Mouse (Mus musculus) left cerebral cortex, adult 8-10 months (tissue): ENCODE data around the gene Gipc3. TPM values are rescaled to one million over a fixed set of nuclear protein-coding genes. Genes with fewer than 3 reads are reported as not detected.

ENCODE experiments used
- DNase-seq, 2 experiments: peaks; one replicate each; pipeline ENCODE4 v3.0.0; 2022; ENCODE audit warnings: low spot score in 2 of 2
- total RNA-seq, 4 experiments: library from RNA; stranded (reverse); gene quantifications; 2 replicates each; pipeline ENCODE4 v1.2.4; 2022

Gene Gipc3
- total RNA-seq, 4 experiments from 2014 or later = 2.0 to 2.3 (median 2.2) TPM

- no peak for DNase-seq
Measured at GRCm38 (mm10) chr10:81322444-81322843, 20.6 kb downstream of the Gipc3 start.

GRCm38 (mm10) chr10:81321436-81321835 lies 21.6 kb downstream of the Gipc3 start:
- DNase-seq = no peak

- DNase-seq = peak; percentile 92 to 100
Measured at GRCm38 (mm10) chr10:81320550-81321347, 22.3 kb downstream of the Gipc3 start, which contains the start of gene Cactin. Cactin (plus strand) TSS chr10:81321103.

- DNase-seq = no peak
Measured at GRCm38 (mm10) chr10:81319741-81320549, 23.1 kb downstream of the Gipc3 start.

GRCm38 (mm10) chr10:81319330-81319699 lies 23.8 kb downstream of the Gipc3 start:
- DNase-seq = peak in 1 of 2 experiments; percentile 30

GRCm38 (mm10) chr10:81318589-81319329 lies 24.3 kb downstream of the Gipc3 start:
- no peak for DNase-seq

GRCm38 (mm10) chr10:81317273-81317672 lies 25.8 kb downstream of the Gipc3 start:
- no peak for DNase-seq

- no peak for DNase-seq
Measured at GRCm38 (mm10) chr10:81316338-81317060, 26.6 kb downstream of the Gipc3 start.

GRCm38 (mm10) chr10:81315587-81315986 lies 27.5 kb downstream of the Gipc3 start:
- no peak for DNase-seq

GRCm38 (mm10) chr10:81314201-81314600 lies 28.9 kb downstream of the Gipc3 start:
- DNase-seq = no peak

- DNase-seq = no peak
Measured at GRCm38 (mm10) chr10:81313581-81313980, 29.5 kb downstream of the Gipc3 start.

- DNase-seq = no peak
Measured at GRCm38 (mm10) chr10:81309571-81309970, 33.5 kb downstream of the Gipc3 start.

- peak in 1 of 2 experiments; percentile 84 for DNase-seq
Measured at GRCm38 (mm10) chr10:81306837-81307682, 36.0 kb downstream of the Gipc3 start.

- DNase-seq = no peak
Measured at GRCm38 (mm10) chr10:81306173-81306668, 36.8 kb downstream of the Gipc3 start.

GRCm38 (mm10) chr10:81305663-81306062 lies 37.4 kb downstream of the Gipc3 start:
- no peak for DNase-seq

GRCm38 (mm10) chr10:81304597-81305238 lies 38.3 kb downstream of the Gipc3 start:
- no peak for DNase-seq

GRCm38 (mm10) chr10:81303761-81304160 lies 39.3 kb downstream of the Gipc3 start:
- DNase-seq = no peak

- no peak for DNase-seq
Measured at GRCm38 (mm10) chr10:81303258-81303657, 39.8 kb downstream of the Gipc3 start.

- DNase-seq = peak in 1 of 2 experiments; percentile 84
Measured at GRCm38 (mm10) chr10:81302781-81303218, 40.3 kb downstream of the Gipc3 start.
